Mouse (Mus musculus) neutrophil, adult 65 days (primary cell): ENCODE measurements around the gene Gm20458. TPM values are rescaled to one million over a fixed set of nuclear protein-coding genes. Genes with fewer than 3 reads are reported as not detected.

Experiments
- total RNA-seq: library from RNA; stranded (reverse); gene quantifications from 2 replicates; pipeline ENCODE4 v1.2.4, GENCODE M21; 2023

The Gm20458 gene
- total RNA-seq: 0.63 TPM in 1 of 2 replicates, not detected in the other

GRCm38 (mm10) chr2:164460745-164461551, at the start of gene Gm20458:
TSS of gene Gm20458 (plus strand) at chr2:164460967.

GRCm38 (mm10) chr2:164443460-164444000, 17.2 kb upstream of the Gm20458 start, which contains the start of gene Sdc4:
TSS of gene Sdc4 (minus strand) at chr2:164443887.

GRCm38 (mm10) chr2:164456864-164457300, 3.9 kb upstream of the Gm20458 start, which contains the start of gene Sys1:
TSS of gene Sys1 (plus strand) at chr2:164456964.

GRCm38 (mm10) chr2:164473624-164474023, 12.9 kb downstream of the Gm20458 start, which contains the start of gene Trp53tg5:
TSS of gene Trp53tg5 (minus strand) at chr2:164473724.

GRCm38 (mm10) chr2:164485681-164486257, 25.0 kb downstream of the Gm20458 start, which contains the start of gene Dbndd2:
TSS of gene Dbndd2 (plus strand) at chr2:164486106.

GRCm38 (mm10) chr2:164496847-164497690, 36.3 kb downstream of the Gm20458 start, which contains the start of gene Pigt:
TSS of gene Pigt (plus strand) at chr2:164497520.

Other genes starting within 250 kb of the Gm20458 start
- not detected in 2 replicates for gene Wfdc15b, start 239.3 kb upstream of the Gm20458 start, total RNA-seq
- gene Svs2, start 222.5 kb upstream of the Gm20458 start, total RNA-seq: not detected in 2 replicates
- not detected in 2 replicates for gene Svs3b, start 204.3 kb upstream of the Gm20458 start, total RNA-seq
- not detected in 2 replicates for gene Svs4, start 182.5 kb upstream of the Gm20458 start, total RNA-seq
- not detected in 2 replicates for gene Svs3a, start 171.7 kb upstream of the Gm20458 start, total RNA-seq
- not detected in 2 replicates for gene Svs6, start 144.2 kb upstream of the Gm20458 start, total RNA-seq
- gene Svs5, start 128.2 kb upstream of the Gm20458 start, total RNA-seq: not detected in 2 replicates
- 705 and 906 TPM in 2 replicates for gene Slpi, start 71.9 kb upstream of the Gm20458 start, total RNA-seq
- gene Rbpjl, start 57.8 kb upstream of the Gm20458 start, total RNA-seq: not detected in 2 replicates
- gene Matn4, start 55.8 kb upstream of the Gm20458 start, total RNA-seq: not detected in 2 replicates
- gene Sdc4, start 17.1 kb upstream of the Gm20458 start, total RNA-seq: 1.4 and 5.3 TPM in 2 replicates
- gene Sys1, start 4.0 kb upstream of the Gm20458 start, total RNA-seq: 32.7 and 33.5 TPM in 2 replicates
- not detected in 2 replicates for gene Trp53tg5, start 12.8 kb downstream of the Gm20458 start, total RNA-seq
- 2.1 and 3.2 TPM in 2 replicates for gene Dbndd2, start 25.1 kb downstream of the Gm20458 start, total RNA-seq
- gene Pigt, start 36.6 kb downstream of the Gm20458 start, total RNA-seq: 42.1 and 46.4 TPM in 2 replicates
- gene Wfdc2, start 101.4 kb downstream of the Gm20458 start, total RNA-seq: not detected in 2 replicates
- not detected in 2 replicates for gene Spint3, start 112.5 kb downstream of the Gm20458 start, total RNA-seq
- gene Wfdc6a, start 124.5 kb downstream of the Gm20458 start, total RNA-seq: not detected in 2 replicates
- not detected in 2 replicates for gene Eppin, start 132.6 kb downstream of the Gm20458 start, total RNA-seq
- not detected in 2 replicates for gene Wfdc6b, start 152.6 kb downstream of the Gm20458 start, total RNA-seq
- gene Wfdc8, start 152.7 kb downstream of the Gm20458 start, total RNA-seq: not detected in 2 replicates
- not detected in 2 replicates for gene Wfdc16, start 177.8 kb downstream of the Gm20458 start, total RNA-seq
- gene Wfdc10, start 195.1 kb downstream of the Gm20458 start, total RNA-seq: 7.5 and 8.1 TPM in 2 replicates
- gene Wfdc9, start 195.6 kb downstream of the Gm20458 start, total RNA-seq: not detected in 2 replicates
- gene Wfdc11, start 213.1 kb downstream of the Gm20458 start, total RNA-seq: not detected in 2 replicates
- gene Wfdc13, start 224.1 kb downstream of the Gm20458 start, total RNA-seq: not detected in 2 replicates
- not detected in 2 replicates for gene Spint4, start 237.5 kb downstream of the Gm20458 start, total RNA-seq